Mouse (Mus musculus): ENCODE results near the gene Sft2d1. TPM values are rescaled to one million over a fixed set of nuclear protein-coding genes. Genes with fewer than 3 reads are reported as not detected.
"Not testable (repeated sequence)": the region's sequence is repeated elsewhere in the genome, so short reads cannot be mapped to it uniquely, and the experiment has no call there.

Sft2d1 gene
- 109 and 112 TPM in 2 replicates for polyA plus RNA-seq (2016; fragmentation: Nextera tagmentation; extraction: Ambion mirVana)

GRCm38 (mm10) chr17:8310838-8311614, at the start of gene Sft2d1:
Sft2d1 (plus strand) TSS chr17:8311102.
- peak within 1 kb of the TSS; percentile 93 for H3K4me3 ChIP-seq
- peak within 1 kb of the TSS; percentile 84 for H3K9ac ChIP-seq
- no peaks in the 10 kb centered on the region for H3K9me3 ChIP-seq (replicated peaks)
- peak within 1 kb of the TSS; percentile 69 for H3K27ac ChIP-seq
- H3K4me2 ChIP-seq (replicated peaks), result peak within 1 kb of the TSS; percentile 61
- no peaks in the 10 kb centered on the region for H3K36me3 ChIP-seq
- no peaks in the 10 kb centered on the region for H3K27me3 ChIP-seq
- ATAC-seq (ENCODE audit: low FRiP score), result peak; percentile 93
- WGBS, result under 1% methylated on average over 51 of the region's 54 CpGs
- peaks cover 16% of the 10 kb centered on the region for H3K4me1 ChIP-seq

GRCm38 (mm10) chr17:8264638-8265037, 46.3 kb upstream of the Sft2d1 start:
- not testable (repeated sequence) for H3K4me1 ChIP-seq; ATAC-seq (ENCODE audit: low FRiP score); H3K4me2 ChIP-seq (replicated peaks); H3K27me3 ChIP-seq; H3K9ac ChIP-seq; H3K36me3 ChIP-seq; H3K27ac ChIP-seq; H3K4me3 ChIP-seq; H3K9me3 ChIP-seq (replicated peaks)
- 13% methylated on average over 7 of the region's 7 CpGs for WGBS

- Histone ChIP-seq H3K27ac (no peak overlapping the region), H3K4me2 (replicated peaks) (no peak overlapping the region), H3K9ac (no peak overlapping the region), H3K9me3 (replicated peaks) (no peaks in the 10 kb centered on the region), H3K4me3 (no peak overlapping the region), H3K4me1 (no peaks in the 10 kb centered on the region), H3K36me3 (no peaks in the 10 kb centered on the region), H3K27me3 (peaks cover 16% of the 10 kb centered on the region)
- 58% methylated on average over 6 of the region's 6 CpGs for WGBS
- no peak for ATAC-seq (ENCODE audit: low FRiP score)
Observed at GRCm38 (mm10) chr17:8272054-8272749, 38.7 kb upstream of the Sft2d1 start.

GRCm38 (mm10) chr17:8272951-8273350, 38.0 kb upstream of the Sft2d1 start:
- no peak overlapping the region for H3K9ac ChIP-seq
- no peaks in the 10 kb centered on the region for H3K36me3 ChIP-seq
- H3K9me3 ChIP-seq (replicated peaks), result no peaks in the 10 kb centered on the region
- H3K27ac ChIP-seq, result no peak overlapping the region
- H3K4me2 ChIP-seq (replicated peaks), result no peak overlapping the region
- no peaks in the 10 kb centered on the region for H3K4me1 ChIP-seq
- no peak overlapping the region for H3K4me3 ChIP-seq
- peaks cover 16% of the 10 kb centered on the region for H3K27me3 ChIP-seq
- no peak for ATAC-seq (ENCODE audit: low FRiP score)
- 79% methylated on average over 6 of the region's 6 CpGs for WGBS

GRCm38 (mm10) chr17:8276071-8276470, 34.8 kb upstream of the Sft2d1 start:
- ATAC-seq (ENCODE audit: low FRiP score), result no peak
- Histone ChIP-seq H3K4me2 (replicated peaks) (no peak overlapping the region), H3K27me3 (peaks cover 19% of the 10 kb centered on the region), H3K4me1 (no peaks in the 10 kb centered on the region), H3K9me3 (replicated peaks) (no peaks in the 10 kb centered on the region), H3K9ac (no peak overlapping the region), H3K4me3 (no peak overlapping the region), H3K36me3 (no peaks in the 10 kb centered on the region), H3K27ac (no peak overlapping the region)
- WGBS, result 72% methylated on average over 4 of the region's 4 CpGs

- ATAC-seq (ENCODE audit: low FRiP score), result no peak
- H3K27ac ChIP-seq, result no peak overlapping the region
- peaks cover 20% of the 10 kb centered on the region for H3K27me3 ChIP-seq
- 78% methylated on average over 7 of the region's 7 CpGs for WGBS
- no peaks in the 10 kb centered on the region for H3K9me3 ChIP-seq (replicated peaks)
- no peaks in the 10 kb centered on the region for H3K36me3 ChIP-seq
- H3K4me2 ChIP-seq (replicated peaks), result no peak overlapping the region
- no peaks in the 10 kb centered on the region for H3K4me1 ChIP-seq
- no peak overlapping the region for H3K9ac ChIP-seq
- no peak overlapping the region for H3K4me3 ChIP-seq
Observed at GRCm38 (mm10) chr17:8276680-8277079, 34.2 kb upstream of the Sft2d1 start.

GRCm38 (mm10) chr17:8277266-8277665, 33.6 kb upstream of the Sft2d1 start:
- WGBS, result 85% methylated on average over 3 of the region's 3 CpGs
- no peak overlapping the region for H3K4me3 ChIP-seq
- no peaks in the 10 kb centered on the region for H3K4me1 ChIP-seq
- peaks cover 20% of the 10 kb centered on the region for H3K27me3 ChIP-seq
- ATAC-seq (ENCODE audit: low FRiP score), result no peak
- H3K27ac ChIP-seq, result no peak overlapping the region
- H3K9me3 ChIP-seq (replicated peaks), result no peaks in the 10 kb centered on the region
- no peak overlapping the region for H3K4me2 ChIP-seq (replicated peaks)
- no peaks in the 10 kb centered on the region for H3K36me3 ChIP-seq
- no peak overlapping the region for H3K9ac ChIP-seq

- H3K4me3 ChIP-seq, result no peak overlapping the region
- peaks cover 14% of the 10 kb centered on the region for H3K27me3 ChIP-seq
- no peaks in the 10 kb centered on the region for H3K36me3 ChIP-seq
- 62% methylated on average over 3 of the region's 3 CpGs for WGBS
- ATAC-seq (ENCODE audit: low FRiP score), result no peak
- no peaks in the 10 kb centered on the region for H3K9me3 ChIP-seq (replicated peaks)
- H3K4me2 ChIP-seq (replicated peaks), result no peak overlapping the region
- peaks cover 5% of the 10 kb centered on the region; the same call in 1 of the 2 replicates for H3K4me1 ChIP-seq
- no peak overlapping the region for H3K27ac ChIP-seq
- no peak overlapping the region for H3K9ac ChIP-seq
Observed at GRCm38 (mm10) chr17:8278356-8278755, 32.5 kb upstream of the Sft2d1 start.

GRCm38 (mm10) chr17:8282821-8283525, 27.9 kb upstream of the Sft2d1 start, which contains the start of gene Mpc1:
Mpc1 (plus strand) TSS chr17:8282904.
- Histone ChIP-seq H3K27me3 (peaks cover 8% of the 10 kb centered on the region), H3K4me2 (replicated peaks) (peak within 1 kb of the TSS; percentile 100), H3K4me1 (peaks cover 16% of the 10 kb centered on the region), H3K9me3 (replicated peaks) (no peaks in the 10 kb centered on the region), H3K4me3 (peak within 1 kb of the TSS; percentile 87), H3K9ac (peak within 1 kb of the TSS; percentile 85), H3K27ac (peak within 1 kb of the TSS; percentile 91), H3K36me3 (no peaks in the 10 kb centered on the region)
- ATAC-seq (ENCODE audit: low FRiP score), result no peak; the same call in 1 of the 2 replicates
- 2% methylated on average over 33 of the region's 35 CpGs for WGBS

- peak overlapping the region; percentile 85 for H3K9ac ChIP-seq
Observed at GRCm38 (mm10) chr17:8283526-8284253, 27.2 kb upstream of the Sft2d1 start.

GRCm38 (mm10) chr17:8284254-8284661, 26.6 kb upstream of the Sft2d1 start:
- Histone ChIP-seq H3K27me3 (peaks cover 8% of the 10 kb centered on the region), H3K27ac (peak overlapping the region; percentile 91), H3K4me1 (peaks cover 16% of the 10 kb centered on the region), H3K4me2 (replicated peaks) (peak overlapping the region; percentile 100), H3K9ac (peak overlapping the region; percentile 85), H3K4me3 (peak overlapping the region; percentile 87), H3K36me3 (no peaks in the 10 kb centered on the region), H3K9me3 (replicated peaks) (no peaks in the 10 kb centered on the region)
- peak; percentile 49; the same call in 1 of the 2 replicates for ATAC-seq (ENCODE audit: low FRiP score)
- WGBS, result under 1% methylated on average over 32 of the region's 32 CpGs

More at GRCm38 (mm10) chr17:8283526-8284253, 27.2 kb upstream of the Sft2d1 start:
- Histone ChIP-seq H3K36me3 (no peaks in the 10 kb centered on the region), H3K9me3 (replicated peaks) (no peaks in the 10 kb centered on the region), H3K4me1 (peaks cover 16% of the 10 kb centered on the region), H3K4me3 (peak overlapping the region; percentile 87), H3K4me2 (replicated peaks) (peak overlapping the region; percentile 100), H3K27me3 (peaks cover 8% of the 10 kb centered on the region), H3K27ac (peak overlapping the region; percentile 91)
- under 1% methylated on average over 77 of the region's 77 CpGs for WGBS
- ATAC-seq (ENCODE audit: low FRiP score), result peak; percentile 97

All from hindbrain, embryonic 12.5 days (tissue).